Mouse (Mus musculus) cerebellum, adult 2 months (tissue): ENCODE measurements around the gene Dab2ip.

Source experiments
- CTCF ChIP-seq: fragments of 200-500 bp; IDR thresholded peaks from 2 replicates; pipeline ENCODE4 v1.5.1; 2011; ENCODE audit warnings: low read depth, mild to moderate bottlenecking, control low read depth, low read length, moderate library complexity, borderline replicate concordance; ENCODE audit not compliant: insufficient read depth
- POLR2A ChIP-seq: fragments of 200-500 bp; IDR thresholded peaks from 2 replicates; pipeline ENCODE4 v1.6.1; 2011; ENCODE audit warnings: low read length, control low read depth, borderline replicate concordance; ENCODE audit not compliant: insufficient read depth

- TF ChIP-seq CTCF (no peak), POLR2A (no peak; the same call in 1 of the 2 replicates)
Observed at GRCm38 (mm10) chr2:35751781-35752505, 193.9 kb downstream of the Dab2ip start.
